Mouse (Mus musculus) cerebellum, adult 11-12 months (tissue): Measurements from ENCODE around the gene Snx29.

ENCODE experiments used
- DNase-seq: peaks from one replicate; pipeline ENCODE4 v3.0.0; 2022

The Snx29 gene

GRCm38 (mm10) chr16:11646745-11647289, 324.1 kb downstream of the Snx29 start:
- DNase-seq = no peak

- no peak for DNase-seq
Observed at GRCm38 (mm10) chr16:11648169-11648688, 325.5 kb downstream of the Snx29 start.

- no peak for DNase-seq
Observed at GRCm38 (mm10) chr16:11652686-11653366, 330.1 kb downstream of the Snx29 start.

- no peak for DNase-seq
Observed at GRCm38 (mm10) chr16:11655893-11656292, 333.2 kb downstream of the Snx29 start.

GRCm38 (mm10) chr16:11657111-11657510, 334.4 kb downstream of the Snx29 start:
- no peak for DNase-seq

GRCm38 (mm10) chr16:11659111-11659720, 336.5 kb downstream of the Snx29 start:
- DNase-seq = no peak

- no peak for DNase-seq
Observed at GRCm38 (mm10) chr16:11664896-11665705, 342.4 kb downstream of the Snx29 start.

- DNase-seq = no peak
Observed at GRCm38 (mm10) chr16:11665869-11666268, 343.2 kb downstream of the Snx29 start.

- no peak for DNase-seq
Observed at GRCm38 (mm10) chr16:11668375-11668774, 345.7 kb downstream of the Snx29 start.

GRCm38 (mm10) chr16:11668878-11669277, 346.2 kb downstream of the Snx29 start:
- no peak for DNase-seq

GRCm38 (mm10) chr16:11670251-11670970, 347.7 kb downstream of the Snx29 start:
- DNase-seq = peak; percentile 81

GRCm38 (mm10) chr16:11670971-11671310, 348.2 kb downstream of the Snx29 start:
- DNase-seq = peak; percentile 76

- no peak for DNase-seq
Observed at GRCm38 (mm10) chr16:11676006-11676405, 353.3 kb downstream of the Snx29 start.

GRCm38 (mm10) chr16:11685264-11685663, 362.6 kb downstream of the Snx29 start:
- no peak for DNase-seq

GRCm38 (mm10) chr16:11685735-11686340, 363.1 kb downstream of the Snx29 start:
- no peak for DNase-seq

- no peak for DNase-seq
Observed at GRCm38 (mm10) chr16:11687836-11688235, 365.1 kb downstream of the Snx29 start.

GRCm38 (mm10) chr16:11688281-11689005, 365.7 kb downstream of the Snx29 start:
- DNase-seq = no peak

GRCm38 (mm10) chr16:11690097-11690496, 367.4 kb downstream of the Snx29 start:
- DNase-seq = no peak

- DNase-seq = no peak
Observed at GRCm38 (mm10) chr16:11690756-11691155, 368.0 kb downstream of the Snx29 start.

GRCm38 (mm10) chr16:11691487-11692200, 368.9 kb downstream of the Snx29 start:
- no peak for DNase-seq

GRCm38 (mm10) chr16:11692744-11693143, 370.0 kb downstream of the Snx29 start:
- DNase-seq = no peak
